Mouse (Mus musculus): ENCODE results near the gene Mospd3. TPM values are rescaled to one million over a fixed set of nuclear protein-coding genes. Genes with fewer than 3 reads are reported as not detected.

Gene Mospd3
- polyA plus RNA-seq, 1 experiment from 2014 or later: 28.4 TPM

- 63% methylated on average over 7 of the region's 7 CpGs for WGBS
- H3K36me3 ChIP-seq: no peaks in the 10 kb centered on the region
- ATAC-seq (ENCODE audit: insufficient number of reproducible peaks, insufficient read depth, low FRiP score, low TSS enrichment): no peak
- H3K9ac ChIP-seq: no peak overlapping the region
- no peak overlapping the region for H3K4me2 ChIP-seq (replicated peaks)
- no peaks in the 10 kb centered on the region for H3K4me1 ChIP-seq
- H3K9me3 ChIP-seq: no peaks in the 10 kb centered on the region
- H3K4me3 ChIP-seq: no peak overlapping the region
- peaks cover 11% of the 10 kb centered on the region; the same call in 1 of the 2 replicates for H3K27me3 ChIP-seq
- no peak overlapping the region for H3K27ac ChIP-seq
These were observed 30.7 kb downstream of the Mospd3 start for GRCm38 (mm10) chr5:137570181-137570580.

GRCm38 (mm10) chr5:137569665-137570064 lies 31.2 kb downstream of the Mospd3 start, which contains the start of gene Tfr2:
Gene Tfr2, plus strand, starts transcription at chr5:137569840.
- Histone ChIP-seq H3K4me1 (no peaks in the 10 kb centered on the region), H3K27me3 (peaks cover 6% of the 10 kb centered on the region; the same call in 1 of the 2 replicates), H3K4me2 (replicated peaks) (no peak within 1 kb of the TSS), H3K9ac (no peak within 1 kb of the TSS), H3K4me3 (no peak within 1 kb of the TSS), H3K27ac (no peak within 1 kb of the TSS), H3K36me3 (no peaks in the 10 kb centered on the region), H3K9me3 (no peaks in the 10 kb centered on the region)
- 38% methylated on average over 9 of the region's 9 CpGs for WGBS
- no peak for ATAC-seq (ENCODE audit: insufficient number of reproducible peaks, insufficient read depth, low FRiP score, low TSS enrichment)

GRCm38 (mm10) chr5:137569031-137569430 lies 31.8 kb downstream of the Mospd3 start:
- Histone ChIP-seq H3K27ac (no peak overlapping the region), H3K9me3 (no peaks in the 10 kb centered on the region), H3K4me1 (no peaks in the 10 kb centered on the region), H3K4me3 (no peak overlapping the region), H3K4me2 (replicated peaks) (no peak overlapping the region), H3K36me3 (no peaks in the 10 kb centered on the region), H3K9ac (no peak overlapping the region), H3K27me3 (no peaks in the 10 kb centered on the region; the same call in 1 of the 2 replicates)
- WGBS: 64% methylated on average over 12 of the region's 12 CpGs
- no peak for ATAC-seq (ENCODE audit: insufficient number of reproducible peaks, insufficient read depth, low FRiP score, low TSS enrichment)

- ATAC-seq (ENCODE audit: insufficient number of reproducible peaks, insufficient read depth, low FRiP score, low TSS enrichment): no peak
- no peak overlapping the region for H3K27ac ChIP-seq
- no peak overlapping the region for H3K4me3 ChIP-seq
- H3K27me3 ChIP-seq: no peaks in the 10 kb centered on the region; the same call in 1 of the 2 replicates
- H3K4me1 ChIP-seq: no peaks in the 10 kb centered on the region
- H3K4me2 ChIP-seq (replicated peaks): no peak overlapping the region
- no peaks in the 10 kb centered on the region for H3K36me3 ChIP-seq
- no peaks in the 10 kb centered on the region for H3K9me3 ChIP-seq
- WGBS: 80% methylated on average over 8 of the region's 8 CpGs
- no peak overlapping the region for H3K9ac ChIP-seq
These were observed 32.5 kb downstream of the Mospd3 start for GRCm38 (mm10) chr5:137568223-137568798.

- WGBS: 98% methylated on average over 5 of the region's 5 CpGs
- Histone ChIP-seq H3K9ac (no peak overlapping the region), H3K4me2 (replicated peaks) (no peak overlapping the region), H3K9me3 (no peaks in the 10 kb centered on the region), H3K36me3 (no peaks in the 10 kb centered on the region), H3K27ac (no peak overlapping the region), H3K4me3 (no peak overlapping the region), H3K27me3 (no peaks in the 10 kb centered on the region), H3K4me1 (no peaks in the 10 kb centered on the region)
- ATAC-seq (ENCODE audit: insufficient number of reproducible peaks, insufficient read depth, low FRiP score, low TSS enrichment): no peak
These were observed 34.4 kb downstream of the Mospd3 start for GRCm38 (mm10) chr5:137566416-137566815.

GRCm38 (mm10) chr5:137565744-137566143 lies 35.1 kb downstream of the Mospd3 start:
- no peaks in the 10 kb centered on the region for H3K36me3 ChIP-seq
- ATAC-seq (ENCODE audit: insufficient number of reproducible peaks, insufficient read depth, low FRiP score, low TSS enrichment): no peak
- no peaks in the 10 kb centered on the region for H3K27me3 ChIP-seq
- H3K4me3 ChIP-seq: no peak overlapping the region
- no peak overlapping the region for H3K4me2 ChIP-seq (replicated peaks)
- 70% methylated on average over 6 of the region's 6 CpGs for WGBS
- H3K9ac ChIP-seq: no peak overlapping the region
- H3K9me3 ChIP-seq: no peaks in the 10 kb centered on the region
- no peaks in the 10 kb centered on the region for H3K4me1 ChIP-seq
- H3K27ac ChIP-seq: no peak overlapping the region

- Histone ChIP-seq H3K9me3 (no peaks in the 10 kb centered on the region), H3K9ac (no peak overlapping the region), H3K36me3 (no peaks in the 10 kb centered on the region), H3K4me2 (replicated peaks) (no peak overlapping the region), H3K27ac (no peak overlapping the region), H3K4me3 (no peak overlapping the region), H3K27me3 (no peaks in the 10 kb centered on the region), H3K4me1 (no peaks in the 10 kb centered on the region)
- 70% methylated on average over 10 of the region's 10 CpGs for WGBS
- no peak for ATAC-seq (ENCODE audit: insufficient number of reproducible peaks, insufficient read depth, low FRiP score, low TSS enrichment)
These were observed 37.9 kb downstream of the Mospd3 start for GRCm38 (mm10) chr5:137562965-137563364.

- Histone ChIP-seq H3K4me3 (no peak overlapping the region), H3K9ac (no peak overlapping the region), H3K4me2 (replicated peaks) (no peak overlapping the region), H3K36me3 (no peaks in the 10 kb centered on the region), H3K9me3 (no peaks in the 10 kb centered on the region), H3K27me3 (no peaks in the 10 kb centered on the region), H3K27ac (no peak overlapping the region), H3K4me1 (no peaks in the 10 kb centered on the region)
- WGBS: 73% methylated on average over 6 of the region's 6 CpGs
- ATAC-seq (ENCODE audit: insufficient number of reproducible peaks, insufficient read depth, low FRiP score, low TSS enrichment): no peak
These were observed 39.3 kb downstream of the Mospd3 start for GRCm38 (mm10) chr5:137561556-137561955.

- Histone ChIP-seq H3K27ac (no peak overlapping the region), H3K27me3 (peaks cover 18% of the 10 kb centered on the region), H3K36me3 (no peaks in the 10 kb centered on the region), H3K4me2 (replicated peaks) (no peak overlapping the region), H3K4me1 (no peaks in the 10 kb centered on the region), H3K9me3 (no peaks in the 10 kb centered on the region), H3K4me3 (peak overlapping the region; percentile 16; the same call in 1 of the 2 replicates), H3K9ac (no peak overlapping the region)
- 44% methylated on average over 11 of the region's 11 CpGs for WGBS
- peak; percentile 22; the same call in 1 of the 2 replicates for ATAC-seq (ENCODE audit: insufficient number of reproducible peaks, insufficient read depth, low FRiP score, low TSS enrichment)
These were observed 47.0 kb downstream of the Mospd3 start for GRCm38 (mm10) chr5:137553898-137554297.

GRCm38 (mm10) chr5:137553411-137553837 lies 47.4 kb downstream of the Mospd3 start, which contains the start of gene Actl6b:
Gene Actl6b, plus strand, starts transcription at chr5:137553517.
- H3K27me3 ChIP-seq: peaks cover 18% of the 10 kb centered on the region
- WGBS: 2% methylated on average over 37 of the region's 37 CpGs
- peak; percentile 82 for ATAC-seq (ENCODE audit: insufficient number of reproducible peaks, insufficient read depth, low FRiP score, low TSS enrichment)
- H3K36me3 ChIP-seq: no peaks in the 10 kb centered on the region
- peak within 1 kb of the TSS; percentile 16 for H3K4me3 ChIP-seq
- no peaks in the 10 kb centered on the region for H3K9me3 ChIP-seq
- peak within 1 kb of the TSS; percentile 41 for H3K4me2 ChIP-seq (replicated peaks)
- H3K27ac ChIP-seq: no peak within 1 kb of the TSS
- no peaks in the 10 kb centered on the region for H3K4me1 ChIP-seq
- H3K9ac ChIP-seq: no peak within 1 kb of the TSS

- Histone ChIP-seq H3K27me3 (peaks cover 18% of the 10 kb centered on the region), H3K4me2 (replicated peaks) (peak overlapping the region; percentile 41), H3K9me3 (no peaks in the 10 kb centered on the region), H3K27ac (no peak overlapping the region), H3K4me3 (peak overlapping the region; percentile 16), H3K9ac (no peak overlapping the region), H3K4me1 (no peaks in the 10 kb centered on the region), H3K36me3 (no peaks in the 10 kb centered on the region)
- WGBS: 27% methylated on average over 6 of the region's 6 CpGs
- no peak for ATAC-seq (ENCODE audit: insufficient number of reproducible peaks, insufficient read depth, low FRiP score, low TSS enrichment)
These were observed 47.9 kb downstream of the Mospd3 start for GRCm38 (mm10) chr5:137553000-137553399.

GRCm38 (mm10) chr5:137551119-137551518 lies 49.7 kb downstream of the Mospd3 start:
- WGBS: 70% methylated on average over 5 of the region's 5 CpGs
- Histone ChIP-seq H3K27ac (no peak overlapping the region), H3K4me2 (replicated peaks) (no peak overlapping the region), H3K27me3 (peaks cover 18% of the 10 kb centered on the region), H3K36me3 (no peaks in the 10 kb centered on the region), H3K9me3 (no peaks in the 10 kb centered on the region), H3K4me1 (no peaks in the 10 kb centered on the region), H3K9ac (no peak overlapping the region), H3K4me3 (no peak overlapping the region)
- no peak for ATAC-seq (ENCODE audit: insufficient number of reproducible peaks, insufficient read depth, low FRiP score, low TSS enrichment)
